Mouse (Mus musculus): ENCODE results near the gene Gm49378. TPM values are rescaled to one million over a fixed set of nuclear protein-coding genes. Genes with fewer than 3 reads are reported as not detected.

Gene Gm49378
- total and polyA plus RNA-seq, 3 experiments: 2.4 to 7.2 (median 2.9) TPM

- Histone ChIP-seq H3K4me3 (ENCODE audit: low read depth, low read length) (no peak overlapping the region; the same call in 1 of the 2 replicates), H3K4me1 (ENCODE audit: insufficient read depth, low read depth, low read length) (peaks cover 61% of the 10 kb centered on the region), H3K36me3 (replicated peaks) (peaks cover 75% of the 10 kb centered on the region), H3K27me3 (ENCODE audit: insufficient read depth, low read length) (no peaks in the 10 kb centered on the region), H3K9me3 (replicated peaks) (no peaks in the 10 kb centered on the region)
- ATAC-seq (ENCODE audit: extremely low read depth, insufficient number of reproducible peaks, low FRiP score, poor library complexity, severe bottlenecking) (no peak), DNase-seq (ENCODE audit: low spot score) (no peak)
- TF ChIP-seq GATA2 (IDR thresholded peaks at IDR 0.05; ENCODE audit: borderline replicate concordance, low read depth, low read length) (no peak), CTCF (IDR thresholded peaks at IDR 0.05; ENCODE audit: low read depth, low read length) (no peak), GATA1 (IDR thresholded peaks at IDR 0.05; ENCODE audit: borderline replicate concordance, low read length) (no peak), TAL1 (conservative IDR thresholded peaks at IDR 0.05; ENCODE audit: low read depth, low read length) (no peak), POLR2AphosphoS5 (IDR thresholded peaks at IDR 0.05; ENCODE audit: insufficient replicate concordance, low read depth, low read length) (no peak)
Measured at GRCm38 (mm10) chr14:55640816-55641215, 3.1 kb upstream of the Gm49378 start.

GRCm38 (mm10) chr14:55635523-55636007 lies 2.1 kb downstream of the Gm49378 start, which contains the start of gene Ipo4:
Gene Ipo4, minus strand, starts transcription at chr14:55635957.
- Histone ChIP-seq H3K4me1 (ENCODE audit: insufficient read depth, low read depth, low read length) (peaks cover 59% of the 10 kb centered on the region), H3K27me3 (ENCODE audit: insufficient read depth, low read length) (no peaks in the 10 kb centered on the region), H3K4me3 (ENCODE audit: low read depth, low read length) (peak within 1 kb of the TSS; percentile 81), H3K9me3 (replicated peaks) (no peaks in the 10 kb centered on the region), H3K36me3 (replicated peaks) (peaks cover 93% of the 10 kb centered on the region)
- TF ChIP-seq POLR2AphosphoS5 (IDR thresholded peaks at IDR 0.05; ENCODE audit: insufficient replicate concordance, low read depth, low read length) (no peak), TAL1 (conservative IDR thresholded peaks at IDR 0.05; ENCODE audit: low read depth, low read length) (no peak), GATA1 (IDR thresholded peaks at IDR 0.05; ENCODE audit: borderline replicate concordance, low read length) (no peak), CTCF (IDR thresholded peaks at IDR 0.05; ENCODE audit: low read depth, low read length) (no peak), GATA2 (IDR thresholded peaks at IDR 0.05; ENCODE audit: borderline replicate concordance, low read depth, low read length) (no peak)
- ATAC-seq (ENCODE audit: extremely low read depth, insufficient number of reproducible peaks, low FRiP score, poor library complexity, severe bottlenecking): peak; percentile 89
- DNase-seq (ENCODE audit: low spot score): peak; percentile 76

DNA sequence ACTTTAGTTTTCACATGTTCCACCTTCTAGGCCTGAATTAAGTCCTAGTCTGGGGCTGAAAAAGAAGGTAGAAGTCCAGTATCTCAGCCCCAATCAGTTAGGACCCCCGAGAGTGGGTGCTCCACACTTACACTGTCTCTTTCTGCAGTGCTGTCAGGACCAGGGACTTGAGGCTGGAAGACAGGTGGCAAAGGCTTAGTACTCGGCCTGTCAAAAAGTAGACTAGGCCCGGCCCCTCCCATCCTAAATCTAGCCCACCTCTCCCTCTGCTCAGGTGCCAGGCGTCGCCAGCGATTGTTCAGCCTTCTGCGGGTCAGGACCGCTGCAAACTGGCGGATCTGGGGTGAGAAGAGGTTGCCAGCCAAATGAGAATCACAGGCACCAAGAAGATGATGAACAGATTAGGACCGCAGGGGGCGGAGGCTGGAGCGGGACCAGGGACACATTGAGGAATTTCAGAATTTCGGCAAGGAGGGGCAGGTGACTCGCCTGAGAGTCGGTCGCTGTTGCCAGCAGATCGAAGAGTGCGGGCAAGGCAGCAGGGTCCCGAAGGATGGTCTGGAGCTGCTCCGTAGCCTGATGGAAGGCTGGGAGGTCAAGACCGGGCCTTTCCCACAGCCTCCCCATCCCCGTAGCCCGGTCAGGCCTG lies 2.7 kb downstream of the Gm49378 start:
- TF ChIP-seq GATA2 (IDR thresholded peaks at IDR 0.05; ENCODE audit: borderline replicate concordance, low read depth, low read length) (no peak), POLR2AphosphoS5 (IDR thresholded peaks at IDR 0.05; ENCODE audit: insufficient replicate concordance, low read depth, low read length) (no peak), CTCF (IDR thresholded peaks at IDR 0.05; ENCODE audit: low read depth, low read length) (no peak), GATA1 (IDR thresholded peaks at IDR 0.05; ENCODE audit: borderline replicate concordance, low read length) (no peak), TAL1 (conservative IDR thresholded peaks at IDR 0.05; ENCODE audit: low read depth, low read length) (no peak)
- H3K4me1 ChIP-seq (ENCODE audit: insufficient read depth, low read depth, low read length): peaks cover 60% of the 10 kb centered on the region
- no peaks in the 10 kb centered on the region for H3K9me3 ChIP-seq (replicated peaks)
- DNase-seq (ENCODE audit: low spot score): peak; percentile 18
- peaks cover 93% of the 10 kb centered on the region for H3K36me3 ChIP-seq (replicated peaks)
- no peaks in the 10 kb centered on the region for H3K27me3 ChIP-seq (ENCODE audit: insufficient read depth, low read length)
- H3K4me3 ChIP-seq (ENCODE audit: low read depth, low read length): peak overlapping the region; percentile 81
- no peak for ATAC-seq (ENCODE audit: extremely low read depth, insufficient number of reproducible peaks, low FRiP score, poor library complexity, severe bottlenecking)

DNA sequence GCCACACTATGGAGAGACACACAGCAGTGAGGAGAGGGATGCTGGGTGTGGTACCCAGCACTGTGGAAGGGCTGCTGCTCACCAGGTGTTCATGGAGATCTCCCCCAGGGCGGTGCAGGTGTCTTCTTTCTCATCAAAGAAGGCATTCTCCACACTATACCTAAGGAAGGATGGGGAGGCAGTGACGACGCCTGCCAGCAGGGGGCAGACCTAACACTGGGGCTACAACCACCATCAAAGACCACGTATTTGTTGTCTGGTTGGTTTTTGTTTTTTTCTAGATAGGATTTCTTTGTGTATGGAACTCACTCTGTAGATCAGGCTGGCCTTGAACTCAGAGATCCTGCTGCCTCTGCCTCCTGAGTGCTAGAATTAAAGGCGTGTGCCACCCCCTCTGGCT lies 8.4 kb downstream of the Gm49378 start:
- DNase-seq (ENCODE audit: low spot score): no peak
- Histone ChIP-seq H3K36me3 (replicated peaks) (peaks cover 100% of the 10 kb centered on the region), H3K4me1 (ENCODE audit: insufficient read depth, low read depth, low read length) (peaks cover 68% of the 10 kb centered on the region), H3K27me3 (ENCODE audit: insufficient read depth, low read length) (no peaks in the 10 kb centered on the region), H3K4me3 (ENCODE audit: low read depth, low read length) (no peak overlapping the region), H3K9me3 (replicated peaks) (no peaks in the 10 kb centered on the region)
- ATAC-seq (ENCODE audit: extremely low read depth, insufficient number of reproducible peaks, low FRiP score, poor library complexity, severe bottlenecking): no peak; the same call in 1 of the 2 replicates
- TF ChIP-seq CTCF (IDR thresholded peaks at IDR 0.05; ENCODE audit: low read depth, low read length) (peak; percentile 96), TAL1 (conservative IDR thresholded peaks at IDR 0.05; ENCODE audit: low read depth, low read length) (no peak)

- peaks cover 100% of the 10 kb centered on the region for H3K36me3 ChIP-seq (replicated peaks)
- no peak for TF ChIP-seq POLR2AphosphoS5 (IDR thresholded peaks at IDR 0.05; ENCODE audit: insufficient replicate concordance, low read depth, low read length)
- TF ChIP-seq TAL1 (conservative IDR thresholded peaks at IDR 0.05; ENCODE audit: low read depth, low read length): peak; percentile 48
- DNase-seq (ENCODE audit: low spot score) (peak; percentile 35), ATAC-seq (ENCODE audit: extremely low read depth, insufficient number of reproducible peaks, low FRiP score, poor library complexity, severe bottlenecking) (peak; percentile 47; the same call in 1 of the 2 replicates)
- H3K27me3 ChIP-seq (ENCODE audit: insufficient read depth, low read length): no peaks in the 10 kb centered on the region
- H3K4me1 ChIP-seq (ENCODE audit: insufficient read depth, low read depth, low read length): peaks cover 68% of the 10 kb centered on the region
- H3K4me3 ChIP-seq (ENCODE audit: low read depth, low read length): peak overlapping the region; percentile 44; the same call in 1 of the 2 replicates
- no peaks in the 10 kb centered on the region for H3K9me3 ChIP-seq (replicated peaks)
Measured at GRCm38 (mm10) chr14:55628077-55628827, 9.4 kb downstream of the Gm49378 start.

- H3K4me1 ChIP-seq (ENCODE audit: insufficient read depth, low read depth, low read length): peaks cover 84% of the 10 kb centered on the region
- peak overlapping the region; percentile 78 for H3K4me3 ChIP-seq (ENCODE audit: low read depth, low read length)
- peaks cover 47% of the 10 kb centered on the region for H3K36me3 ChIP-seq (replicated peaks)
- no peaks in the 10 kb centered on the region for H3K27me3 ChIP-seq (ENCODE audit: insufficient read depth, low read length)
- DNase-seq (ENCODE audit: low spot score) (peak; percentile 71), ATAC-seq (ENCODE audit: extremely low read depth, insufficient number of reproducible peaks, low FRiP score, poor library complexity, severe bottlenecking) (peak; percentile 51)
- no peaks in the 10 kb centered on the region for H3K9me3 ChIP-seq (replicated peaks)
- TF ChIP-seq GATA1 (IDR thresholded peaks at IDR 0.05; ENCODE audit: borderline replicate concordance, low read length): no peak
- peak; percentile 67 for TF ChIP-seq TAL1 (conservative IDR thresholded peaks at IDR 0.05; ENCODE audit: low read depth, low read length)
- peak; percentile 61; the same call in 1 of the 2 replicates for TF ChIP-seq GATA2 (IDR thresholded peaks at IDR 0.05; ENCODE audit: borderline replicate concordance, low read depth, low read length)
Measured at GRCm38 (mm10) chr14:55618486-55619195, 19.1 kb downstream of the Gm49378 start.
